Mouse (Mus musculus) midbrain, embryonic 16.5 days (tissue): ENCODE data around the gene E2f3. TPM values are rescaled to one million over a fixed set of nuclear protein-coding genes. Genes with fewer than 3 reads are reported as not detected.

Experiments used
- ATAC-seq: fragments of 200-750 bp; cut with Nextera tagmentation; 2 replicates; pipeline ENCODE4 v1.8.0; 2017; ENCODE audit warnings: moderate TSS enrichment
- H3K27ac ChIP-seq: fragments of 300-500 bp; sonication (generic); 2 replicates; pipeline ENCODE4 v1.5.1; 2014; ENCODE audit warnings: mild to moderate bottlenecking, low read length, mixed read lengths
- H3K27me3 ChIP-seq: fragments of 300-500 bp; sonication (generic); 2 replicates; pipeline ENCODE4 v1.6.1; 2014; ENCODE audit warnings: low read depth, low read length, mixed read lengths; ENCODE audit not compliant: control insufficient read depth, insufficient read depth
- H3K36me3 ChIP-seq: fragments of 300-500 bp; sonication (generic); 2 replicates; pipeline ENCODE4 v1.6.1; 2014; ENCODE audit warnings: mild to moderate bottlenecking, low read length, moderate library complexity, mixed read lengths; ENCODE audit not compliant: control insufficient read depth, insufficient read depth
- H3K4me1 ChIP-seq: fragments of 300-500 bp; sonication (generic); 2 replicates; pipeline ENCODE4 v1.6.1; 2014; ENCODE audit warnings: mild to moderate bottlenecking, low read length, mixed read lengths; ENCODE audit not compliant: control insufficient read depth, insufficient read depth
- H3K4me2 ChIP-seq: fragments of 300-500 bp; sonication (generic); 2 replicates; pipeline ENCODE4 v1.6.1; 2014; ENCODE audit warnings: mild to moderate bottlenecking, low read length, mixed read lengths
- H3K4me3 ChIP-seq: fragments of 300-500 bp; sonication (generic); 2 replicates; pipeline ENCODE4 v1.5.1; 2014; ENCODE audit warnings: low read depth, mild to moderate bottlenecking, low read length, moderate library complexity, mixed read lengths
- H3K9ac ChIP-seq: fragments of 300-500 bp; sonication (generic); 2 replicates; pipeline ENCODE4 v1.6.1; 2014; ENCODE audit warnings: low read depth, low read length, mixed read lengths
- H3K9me3 ChIP-seq: fragments of 300-500 bp; sonication (generic); replicated peaks from 2 replicates; pipeline ENCODE4 v1.6.1; 2014; ENCODE audit warnings: mild to moderate bottlenecking, low read length, mixed read lengths; ENCODE audit not compliant: control insufficient read depth, poor library complexity, severe bottlenecking
- WGBS: fragments of 180-500 bp; shearing (Covaris S2); extraction: QIAGEN DNeasy Blood & Tissue Kit; methylation state at CpG from one replicate; pipeline ENCODE4 v1.1.7; 2014; 5-methylcytosine and 5-hydroxymethylcytosine counted together
- polyA plus RNA-seq: library from polyadenylated mRNA; unstranded; fragments of >200 nt; fragmentation: Nextera tagmentation; extraction: Ambion mirVana; gene quantifications from 2 replicates; pipeline ENCODE4 v1.2.1, GENCODE M21; 2015

E2f3 gene
- polyA plus RNA-seq, 1 experiment from 2014 or later, result 4.0 TPM

- no peak for ATAC-seq
- Histone ChIP-seq H3K4me3 (no peak overlapping the region), H3K4me2 (no peak overlapping the region), H3K9ac (no peak overlapping the region), H3K9me3 (no peaks in the 10 kb centered on the region), H3K27me3 (no peaks in the 10 kb centered on the region), H3K27ac (no peak overlapping the region), H3K4me1 (no peaks in the 10 kb centered on the region), H3K36me3 (peaks cover 3% of the 10 kb centered on the region; the same call in 1 of the 2 replicates)
- 82% methylated on average over 1 of the region's 1 CpGs for WGBS
These were observed 69.3 kb downstream of the E2f3 start for GRCm38 (mm10) chr13:29916561-29916960.

DNA sequence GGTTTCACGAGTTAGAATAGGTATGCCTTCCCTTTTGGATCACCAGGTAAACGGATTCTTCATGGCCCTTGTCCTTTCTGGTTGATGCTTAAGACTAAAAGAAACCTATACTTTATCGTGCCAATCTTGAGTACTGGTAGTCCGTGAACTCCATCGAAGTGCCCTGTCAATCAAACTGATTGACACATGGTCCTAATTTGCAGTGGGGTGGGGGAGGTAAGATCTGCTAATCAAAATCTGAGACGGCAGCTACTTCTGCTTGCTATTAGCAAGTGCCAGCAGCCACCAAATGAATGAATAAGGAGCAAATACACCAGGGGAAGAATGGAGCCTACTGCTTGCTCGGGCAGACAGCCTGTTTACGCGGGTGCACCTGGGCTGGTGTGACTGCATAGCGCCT is 72.3 kb downstream of the E2f3 start:
- ATAC-seq, result no peak
- Histone ChIP-seq H3K9me3 (no peaks in the 10 kb centered on the region), H3K36me3 (peaks cover 18% of the 10 kb centered on the region), H3K27me3 (no peaks in the 10 kb centered on the region), H3K4me1 (no peaks in the 10 kb centered on the region), H3K4me3 (no peak overlapping the region), H3K9ac (no peak overlapping the region), H3K4me2 (no peak overlapping the region), H3K27ac (no peak overlapping the region)
- 88% methylated on average over 10 of the region's 10 CpGs for WGBS

DNA sequence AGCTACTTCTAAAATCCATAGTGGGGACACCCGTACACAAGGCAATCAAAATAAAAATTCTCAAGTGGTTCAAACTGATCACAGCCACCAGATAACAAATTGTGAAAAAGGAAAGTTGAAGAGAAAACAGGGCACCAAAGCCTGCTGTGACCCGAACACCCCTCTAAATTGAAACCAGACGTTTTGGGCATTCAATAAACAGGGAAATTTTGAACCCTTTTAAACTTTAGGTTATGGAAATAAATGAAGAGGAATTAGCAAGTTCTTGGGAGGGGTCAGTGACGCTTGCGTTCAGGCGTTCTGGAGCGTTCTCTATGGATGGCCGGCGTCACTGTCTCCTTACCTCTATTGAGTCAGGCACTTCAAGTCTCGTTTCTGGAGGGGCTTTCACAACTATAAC is 72.8 kb downstream of the E2f3 start:
- WGBS, result 92% methylated on average over 10 of the region's 10 CpGs
- ATAC-seq, result no peak
- no peaks in the 10 kb centered on the region for H3K27me3 ChIP-seq
- no peak overlapping the region for H3K27ac ChIP-seq
- no peak overlapping the region for H3K4me3 ChIP-seq
- no peaks in the 10 kb centered on the region for H3K9me3 ChIP-seq
- peaks cover 23% of the 10 kb centered on the region for H3K36me3 ChIP-seq
- H3K4me2 ChIP-seq, result no peak overlapping the region
- no peaks in the 10 kb centered on the region for H3K4me1 ChIP-seq
- no peak overlapping the region for H3K9ac ChIP-seq

DNA sequence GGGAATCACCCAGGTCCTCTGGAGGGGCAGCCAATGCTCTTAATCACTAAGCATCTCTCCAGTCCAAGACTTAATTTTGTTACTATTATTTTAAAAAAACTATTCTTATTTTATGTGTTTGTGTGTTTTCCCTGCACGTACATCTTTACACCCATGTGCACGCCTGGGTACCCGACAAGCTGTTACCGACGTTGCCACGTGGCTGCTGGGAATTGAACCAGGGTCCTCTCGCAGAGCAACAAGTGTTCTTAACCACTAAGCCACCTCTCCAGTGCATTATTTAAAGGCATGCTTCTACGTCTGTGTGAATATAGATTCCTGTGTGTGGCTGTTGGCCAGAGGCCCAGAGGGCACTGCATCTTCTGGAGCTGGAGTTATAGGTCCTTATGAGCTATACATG is 73.6 kb downstream of the E2f3 start:
- WGBS, result 95% methylated on average over 8 of the region's 8 CpGs

GRCm38 (mm10) chr13:29911141-29911540 is 74.7 kb downstream of the E2f3 start:
- Histone ChIP-seq H3K4me1 (no peaks in the 10 kb centered on the region), H3K4me2 (no peak overlapping the region), H3K27ac (no peak overlapping the region), H3K4me3 (no peak overlapping the region), H3K9me3 (no peaks in the 10 kb centered on the region), H3K9ac (no peak overlapping the region), H3K27me3 (no peaks in the 10 kb centered on the region), H3K36me3 (peaks cover 25% of the 10 kb centered on the region)
- 95% methylated on average over 3 of the region's 3 CpGs for WGBS
- no peak for ATAC-seq

More for the DNA sequence above, 73.6 kb downstream of the E2f3 start:
- Histone ChIP-seq H3K9me3 (no peaks in the 10 kb centered on the region), H3K4me1 (no peaks in the 10 kb centered on the region), H3K36me3 (peaks cover 25% of the 10 kb centered on the region), H3K9ac (no peak overlapping the region), H3K27me3 (no peaks in the 10 kb centered on the region), H3K27ac (no peak overlapping the region), H3K4me3 (no peak overlapping the region), H3K4me2 (no peak overlapping the region)
- ATAC-seq, result no peak

GRCm38 (mm10) chr13:29908431-29908830 is 77.4 kb downstream of the E2f3 start:
- no peak overlapping the region for H3K4me2 ChIP-seq
- no peak for ATAC-seq
- H3K27ac ChIP-seq, result no peak overlapping the region
- H3K4me1 ChIP-seq, result no peaks in the 10 kb centered on the region
- 98% methylated on average over 9 of the region's 9 CpGs for WGBS
- H3K27me3 ChIP-seq, result no peaks in the 10 kb centered on the region
- H3K9me3 ChIP-seq, result peaks cover 10% of the 10 kb centered on the region
- peaks cover 24% of the 10 kb centered on the region for H3K36me3 ChIP-seq
- no peak overlapping the region for H3K4me3 ChIP-seq
- no peak overlapping the region for H3K9ac ChIP-seq

DNA sequence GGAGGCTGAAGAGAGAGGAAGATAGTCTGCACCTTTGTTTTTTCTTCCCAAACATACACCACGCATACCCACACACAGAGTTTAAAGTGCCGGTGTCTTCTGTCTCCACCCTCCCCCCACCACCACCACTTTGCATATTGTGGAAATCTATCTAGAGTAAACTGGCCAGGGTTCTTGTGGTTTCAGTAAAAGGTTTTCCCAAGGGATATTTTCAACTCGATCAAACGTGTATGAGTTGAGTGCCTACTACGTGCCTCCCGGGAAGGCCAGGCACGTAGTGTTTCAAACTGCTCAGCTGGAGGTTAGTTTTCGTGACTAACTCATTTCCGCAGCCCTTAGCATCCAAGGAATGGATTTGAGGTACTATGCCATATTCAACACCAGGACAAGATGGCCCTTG is 77.9 kb downstream of the E2f3 start:
- H3K9ac ChIP-seq, result no peak overlapping the region
- H3K36me3 ChIP-seq, result peaks cover 24% of the 10 kb centered on the region
- peaks cover 10% of the 10 kb centered on the region for H3K9me3 ChIP-seq
- H3K4me3 ChIP-seq, result no peak overlapping the region
- no peaks in the 10 kb centered on the region for H3K4me1 ChIP-seq
- H3K27me3 ChIP-seq, result no peaks in the 10 kb centered on the region
- WGBS, result 97% methylated on average over 9 of the region's 9 CpGs
- H3K4me2 ChIP-seq, result no peak overlapping the region
- no peak for ATAC-seq
- no peak overlapping the region for H3K27ac ChIP-seq

- peaks cover 24% of the 10 kb centered on the region for H3K36me3 ChIP-seq
- no peak overlapping the region for H3K4me2 ChIP-seq
- H3K9ac ChIP-seq, result no peak overlapping the region
- H3K4me3 ChIP-seq, result no peak overlapping the region
- H3K27ac ChIP-seq, result no peak overlapping the region
- peaks cover 10% of the 10 kb centered on the region for H3K9me3 ChIP-seq
- 96% methylated on average over 10 of the region's 10 CpGs for WGBS
- no peaks in the 10 kb centered on the region for H3K27me3 ChIP-seq
- no peak for ATAC-seq
- H3K4me1 ChIP-seq, result no peaks in the 10 kb centered on the region
These were observed 79.1 kb downstream of the E2f3 start for GRCm38 (mm10) chr13:29906734-29907133.

- Histone ChIP-seq H3K9me3 (peaks cover 13% of the 10 kb centered on the region), H3K4me3 (no peak overlapping the region), H3K9ac (no peak overlapping the region), H3K4me1 (no peaks in the 10 kb centered on the region), H3K4me2 (no peak overlapping the region), H3K36me3 (peaks cover 7% of the 10 kb centered on the region; the same call in 1 of the 2 replicates), H3K27ac (no peak overlapping the region), H3K27me3 (no peaks in the 10 kb centered on the region)
- no peak for ATAC-seq
- WGBS, result 100% methylated on average over 1 of the region's 1 CpGs
These were observed 82.5 kb downstream of the E2f3 start for GRCm38 (mm10) chr13:29903341-29903740.
